Mouse (Mus musculus): Measurements from ENCODE around the gene Kbtbd4. TPM values are rescaled to one million over a fixed set of nuclear protein-coding genes. Genes with fewer than 3 reads are reported as not detected.

Kbtbd4 gene
- total and polyA plus RNA-seq, 3 experiments, result 21.9 to 23.1 TPM; not detected in 1

DNA sequence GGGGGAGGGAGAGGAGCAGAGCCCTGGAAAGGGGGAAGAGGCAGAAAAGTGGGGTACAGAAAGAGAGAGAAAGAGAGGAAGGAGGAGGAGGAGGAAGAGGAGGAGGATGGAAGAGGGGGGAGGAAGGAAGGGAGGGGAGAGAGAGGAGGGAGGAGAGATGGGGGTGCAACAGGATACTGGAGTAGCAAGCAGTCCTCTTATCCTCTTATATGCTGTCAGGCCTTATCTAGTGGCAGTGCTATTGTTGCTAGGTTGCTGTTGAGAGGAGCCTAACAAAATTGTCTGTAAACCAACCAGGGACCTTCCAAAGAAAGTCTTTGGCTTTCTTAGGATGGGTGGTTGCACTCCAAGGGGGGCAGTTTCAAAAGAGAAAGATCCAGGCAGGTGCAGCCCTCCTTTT is 25.1 kb upstream of the Kbtbd4 start:
- H3K9me3 ChIP-seq (replicated peaks; ENCODE audit: insufficient read depth, low read length), result no peaks in the 10 kb centered on the region
- no peaks in the 10 kb centered on the region for H3K79me2 ChIP-seq (ENCODE audit: control insufficient read depth, insufficient read depth, low read length, poor library complexity)
- H3K27ac ChIP-seq (ENCODE audit: control insufficient read depth, low read depth, low read length), result peak overlapping the region; percentile 43; the same call in 1 of the 2 replicates
- peaks cover 0 to 20% of the 10 kb centered on the region in 2 experiments; a peak in 2 of 4 replicates for H3K36me3 ChIP-seq (ENCODE audit: control insufficient read depth in 1 of 2, insufficient read depth in 2 of 2, low read length in 2 of 2)
- peak; percentile 50 for DNase-seq (ENCODE audit: low read depth, low spot score)
- H3K4me3 ChIP-seq (ENCODE audit: control insufficient read depth in 1 of 2, insufficient read depth in 1 of 2, low read depth in 2 of 2, low read length in 2 of 2), result no peak overlapping the region
- no peaks in the 10 kb centered on the region for H3K27me3 ChIP-seq (ENCODE audit: control insufficient read depth in 1 of 2, insufficient read depth in 2 of 2, low read length in 2 of 2)
- peaks cover 9 to 37% of the 10 kb centered on the region in 2 experiments for H3K4me1 ChIP-seq (ENCODE audit: control insufficient read depth in 1 of 2, insufficient read depth in 2 of 2, low read length in 2 of 2)
- peak overlapping the region; percentile 36; the same call in 1 of the 2 replicates for H3K9ac ChIP-seq (ENCODE audit: control insufficient read depth, low read depth, low read length, poor library complexity, severe bottlenecking)
- TF ChIP-seq MAFK (IDR thresholded peaks at IDR 0.05; ENCODE audit: borderline replicate concordance, low read depth, low read length) (no peak), TCF12 (IDR thresholded peaks at IDR 0.05; ENCODE audit: low read depth, low read length) (no peak), CTCF (IDR thresholded peaks at IDR 0.05 in 2 of 3, conservative IDR thresholded peaks at IDR 0.05 in 1 of 3; ENCODE audit: control insufficient read depth in 1 of 3, insufficient read depth in 1 of 3, low read depth in 2 of 3, low read length in 3 of 3, poor library complexity in 1 of 3, severe bottlenecking in 1 of 3) (no peak), GATA1 (IDR thresholded peaks at IDR 0.05; ENCODE audit: low read depth, low read length) (peak; percentile 72), RAD21 (IDR thresholded peaks at IDR 0.05; ENCODE audit: low read depth, low read length) (no peak), KAT2A (conservative IDR thresholded peaks at IDR 0.05; ENCODE audit: low read depth, low read length) (no peak), NELFE (IDR thresholded peaks at IDR 0.05; ENCODE audit: low read depth, low read length) (no peak), ETS1 (IDR thresholded peaks at IDR 0.05; ENCODE audit: low read depth, low read length) (no peak), UBTF (IDR thresholded peaks at IDR 0.05; ENCODE audit: borderline replicate concordance, insufficient read depth, low read depth, low read length) (no peak), EP300 (IDR thresholded peaks at IDR 0.05; ENCODE audit: low read depth in 1 of 2, low read length in 2 of 2) (0 out of 4 replicates have a peak, but pooled peaks of 1 of the 2 experiments have one; percentile 24), E2F4 (IDR thresholded peaks at IDR 0.05; ENCODE audit: borderline replicate concordance, low read depth, low read length) (no peak), POLR2AphosphoS2 (IDR thresholded peaks at IDR 0.05; ENCODE audit: low read length) (no peak), MXI1 (IDR thresholded peaks at IDR 0.05; ENCODE audit: low read depth, low read length) (peak; percentile 7; the same call in 1 of the 2 replicates), HCFC1 (IDR thresholded peaks at IDR 0.05; ENCODE audit: low read depth, low read length) (no peak), ZKSCAN1 (IDR thresholded peaks at IDR 0.05; ENCODE audit: low read depth, low read length) (no peak), USF1 (IDR thresholded peaks at IDR 0.05; ENCODE audit: low read depth, low read length) (no peak), MYB (IDR thresholded peaks at IDR 0.05; ENCODE audit: low read depth, low read length) (no peak), CHD2 (IDR thresholded peaks at IDR 0.05; ENCODE audit: low read length) (no peak), MAX (IDR thresholded peaks at IDR 0.05; ENCODE audit: low read length) (no peak), SIN3A (IDR thresholded peaks at IDR 0.05; ENCODE audit: low read length) (peak; percentile 57), ZMIZ1 (IDR thresholded peaks at IDR 0.05; ENCODE audit: low read depth, low read length) (no peak), MEF2A (IDR thresholded peaks at IDR 0.05; ENCODE audit: extremely low read depth, insufficient replicate concordance, low read depth, low read length, poor library complexity, severe bottlenecking) (no peak), JUND (IDR thresholded peaks at IDR 0.05; ENCODE audit: low read depth, low read length) (no peak), ELF1 (IDR thresholded peaks at IDR 0.05; ENCODE audit: low read depth, low read length) (no peak), TAL1 (IDR thresholded peaks at IDR 0.05; ENCODE audit: low read length) (no peak), POLR2AphosphoS5 (IDR thresholded peaks at IDR 0.05; ENCODE audit: borderline replicate concordance, low read depth, low read length) (no peak), SMC3 (IDR thresholded peaks at IDR 0.05; ENCODE audit: low read depth, low read length) (no peak), TBP (IDR thresholded peaks at IDR 0.05; ENCODE audit: low read depth, low read length) (no peak), NRF1 (IDR thresholded peaks at IDR 0.05; ENCODE audit: insufficient read depth, low read depth, low read length, poor library complexity, severe bottlenecking) (no peak), ZNF384 (IDR thresholded peaks at IDR 0.05; ENCODE audit: low read depth, low read length) (no peak), CHD1 (IDR thresholded peaks at IDR 0.05; ENCODE audit: low read depth, low read length) (no peak), BHLHE40 (IDR thresholded peaks at IDR 0.05; ENCODE audit: borderline replicate concordance, low read depth, low read length) (peak; percentile 17; the same call in 1 of the 2 replicates), POLR2A (IDR thresholded peaks at IDR 0.05; ENCODE audit: control insufficient read depth in 1 of 2, insufficient read depth in 1 of 2, low read depth in 1 of 2, low read length in 2 of 2, poor library complexity in 1 of 2) (no peak), MYC (IDR thresholded peaks at IDR 0.05; ENCODE audit: low read depth, low read length) (no peak), MAZ (IDR thresholded peaks at IDR 0.05; ENCODE audit: low read depth, low read length) (peak; percentile 56; the same call in 1 of the 2 replicates), USF2 (IDR thresholded peaks at IDR 0.05; ENCODE audit: borderline replicate concordance in 1 of 2, insufficient read depth in 1 of 2, low read depth in 1 of 2, low read length in 2 of 2) (no peak), ZC3H11A (IDR thresholded peaks at IDR 0.05; ENCODE audit: low read depth, low read length) (no peak), GABPA (IDR thresholded peaks at IDR 0.05; ENCODE audit: low read depth, low read length) (no peak)
